Mouse (Mus musculus) gastrocnemius, postnatal 4 days (tissue): ENCODE measurements around the gene Cgnl1. TPM values are rescaled to one million over a fixed set of nuclear protein-coding genes. Genes with fewer than 3 reads are reported as not detected.
"Not testable (repeated sequence)": the region's sequence is repeated elsewhere in the genome, so short reads cannot be mapped to it uniquely, and the experiment has no call there.

Experiments
- DNase-seq, 2 experiments: peaks; one replicate each; pipeline ENCODE4 v3.0.0; 2021 to 2022; ENCODE audit warnings: low spot score in 2 of 2, mixed read lengths in 2 of 2
- total RNA-seq, 2 experiments: library from RNA; stranded (reverse); gene quantifications; 2 replicates each; pipeline ENCODE4 v1.2.3; 2021

Cgnl1 gene
- total RNA-seq, 2 experiments from 2014 or later: 21.6 to 22.0 TPM

DNA sequence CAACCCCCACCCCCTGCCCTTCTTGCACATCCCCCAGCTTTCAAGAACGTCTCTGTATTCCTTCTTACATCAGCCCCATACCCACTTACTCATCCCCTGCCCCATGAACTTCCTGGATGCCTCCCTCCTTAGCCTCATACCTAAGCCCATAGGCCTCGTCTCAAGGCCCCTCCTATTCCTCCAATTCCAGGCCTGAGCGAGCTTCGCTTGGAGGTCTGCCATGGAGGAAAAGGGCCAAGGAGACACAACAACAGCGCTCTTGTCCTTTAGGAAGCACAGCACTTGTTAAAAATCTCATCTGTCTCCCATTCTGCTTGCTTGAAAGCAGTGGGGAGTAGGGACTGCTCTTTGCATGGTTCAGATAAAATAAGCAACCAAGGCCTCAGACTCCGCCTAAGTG, 143.1 kb downstream of the Cgnl1 start:
- no peak for DNase-seq

DNA sequence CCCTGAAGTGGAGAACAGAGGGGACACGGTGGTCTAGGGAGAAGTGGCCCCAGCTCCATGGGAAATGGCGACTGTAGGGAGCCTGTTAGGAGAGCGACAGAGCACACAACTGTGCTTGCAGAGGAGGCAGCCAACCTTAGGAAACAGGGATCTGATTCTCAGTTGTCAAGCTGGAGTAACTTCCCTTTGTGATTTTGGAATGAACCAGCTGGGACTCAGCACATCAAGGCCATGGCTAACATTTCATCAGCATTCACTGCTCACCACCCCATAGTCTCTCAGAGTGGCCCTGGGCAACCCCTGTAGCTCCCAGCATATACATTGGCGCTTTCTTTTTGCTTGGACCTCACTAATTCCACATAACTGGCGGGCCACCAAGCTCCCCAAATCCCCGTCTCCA, 145.4 kb downstream of the Cgnl1 start:
- DNase-seq: no peak

DNA sequence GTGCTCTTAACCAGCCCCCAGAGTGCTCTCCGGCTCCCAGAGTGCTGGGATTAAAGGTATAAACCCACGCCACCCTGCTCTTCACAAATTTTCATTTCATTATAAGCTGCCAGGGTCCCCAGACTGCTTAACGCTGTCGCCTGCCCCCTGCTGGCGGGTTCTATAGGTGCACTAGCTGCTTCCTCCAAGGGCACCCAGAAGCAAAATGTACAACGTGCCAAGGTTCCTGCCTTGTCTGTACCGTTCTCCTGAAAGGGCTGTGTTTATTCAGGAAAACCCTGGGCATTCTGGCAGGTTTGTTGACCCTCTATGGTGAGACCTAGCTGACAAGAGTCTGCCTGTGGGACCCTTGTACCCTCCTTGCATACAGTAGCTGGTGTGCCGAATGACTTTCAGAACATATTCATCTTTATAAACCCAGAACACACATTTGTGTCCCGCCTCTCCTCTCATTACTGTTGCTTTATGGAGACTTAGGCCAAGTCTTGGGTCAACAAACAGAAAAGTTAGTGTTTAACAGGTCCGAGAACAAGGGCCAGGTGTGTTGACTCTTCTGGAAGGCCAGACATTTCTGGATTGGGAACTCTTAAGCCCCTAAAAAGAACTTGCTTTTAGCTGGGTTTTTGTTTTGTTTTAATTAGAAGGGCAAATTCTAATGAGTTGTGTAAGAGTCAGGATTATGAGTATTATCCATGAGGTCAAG, 146.5 kb downstream of the Cgnl1 start:
- peak; percentile 43 to 58 for DNase-seq

DNA sequence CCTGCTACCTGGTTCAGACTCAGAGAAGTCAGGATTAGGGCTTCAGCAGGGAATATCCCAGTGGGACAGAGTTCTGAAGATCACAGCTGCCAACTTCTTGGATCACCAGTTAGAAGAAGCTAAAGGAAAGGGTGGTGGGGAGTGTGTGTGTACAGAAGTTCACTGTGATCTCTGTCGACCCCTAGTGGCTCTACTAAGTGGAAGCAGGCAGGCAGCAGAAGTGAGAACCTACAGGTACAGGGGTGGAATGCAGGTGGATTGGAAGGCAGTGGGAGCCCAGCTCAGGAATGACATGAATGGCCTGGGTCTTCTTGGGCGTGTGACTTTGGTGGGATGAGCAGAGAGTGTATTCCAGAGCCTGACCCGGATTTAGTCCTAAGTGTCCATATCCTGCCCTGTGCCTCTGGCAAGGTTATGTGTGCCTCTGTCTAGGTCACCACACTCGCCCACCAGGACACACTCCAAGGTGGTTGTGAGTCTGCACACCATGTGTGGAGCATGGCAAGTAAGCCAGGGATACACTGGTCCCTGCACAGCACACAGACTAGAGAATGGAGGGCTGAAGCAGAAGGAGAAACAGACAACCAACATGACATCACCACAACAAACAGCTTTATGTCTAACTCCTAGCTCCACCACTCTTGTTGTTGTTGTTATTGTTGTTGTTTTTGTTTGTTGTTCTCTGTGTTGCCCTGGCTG, 147.4 kb downstream of the Cgnl1 start:
- no peak for DNase-seq

DNA sequence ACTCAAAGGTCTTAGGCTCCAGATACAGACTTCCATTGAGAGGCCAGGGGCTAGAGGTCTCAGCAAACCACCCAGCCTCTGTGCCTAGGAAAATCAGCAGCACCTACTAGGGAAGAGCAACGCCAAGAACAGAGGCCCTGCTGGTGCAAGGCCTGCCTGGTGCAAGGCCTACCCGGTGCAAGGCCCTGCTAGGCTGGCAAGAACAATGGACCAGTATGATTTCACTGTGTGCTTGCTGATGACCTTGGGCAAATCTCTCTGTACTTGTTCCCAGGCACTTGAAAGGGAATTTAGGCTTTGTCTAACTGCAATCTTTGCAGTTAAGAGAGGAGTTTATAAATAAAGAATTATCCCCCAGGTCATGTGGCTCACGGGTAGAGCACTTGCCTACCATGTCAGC, 148.8 kb downstream of the Cgnl1 start:
- no peak for DNase-seq

DNA sequence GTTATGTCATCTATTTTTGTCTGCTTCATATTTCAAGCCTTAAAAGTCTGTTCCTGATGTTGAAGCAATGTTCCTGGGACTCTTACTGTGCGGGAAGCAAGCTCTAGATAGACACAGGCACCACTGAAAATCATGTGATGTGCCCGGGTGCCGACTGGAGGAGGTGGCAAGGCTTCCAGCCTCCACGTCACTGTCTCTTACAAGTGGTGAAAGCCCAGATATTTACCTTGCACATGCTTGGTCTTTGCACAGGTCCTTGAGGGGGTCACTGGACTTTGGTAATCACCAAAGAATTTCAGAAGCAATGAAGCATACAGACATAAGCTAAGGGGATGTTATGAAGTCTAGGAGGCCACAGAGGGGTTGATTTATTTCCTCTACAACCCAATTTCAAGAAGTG, 149.4 kb downstream of the Cgnl1 start:
- DNase-seq: no peak

DNA sequence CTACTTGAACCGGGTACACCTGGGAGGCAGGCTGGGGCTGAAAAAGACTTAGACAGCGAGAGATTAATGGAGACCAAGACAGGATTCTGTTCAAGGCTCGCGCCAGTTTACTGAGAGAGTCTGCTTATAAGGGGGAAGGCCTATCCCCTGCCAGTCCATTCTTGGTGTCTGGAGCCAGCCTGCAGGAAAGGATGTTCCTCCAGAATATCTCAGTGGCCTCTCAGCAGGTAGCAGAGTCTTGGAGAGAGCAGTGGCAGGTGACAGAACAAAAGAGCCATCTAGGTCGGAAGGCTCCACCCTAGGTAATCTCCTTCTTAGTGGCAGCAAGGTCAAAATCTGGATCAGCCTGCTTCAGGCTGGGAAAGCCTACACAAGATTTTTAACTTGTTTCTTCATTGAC, 151.3 kb downstream of the Cgnl1 start:
- DNase-seq: not testable (repeated sequence)

DNA sequence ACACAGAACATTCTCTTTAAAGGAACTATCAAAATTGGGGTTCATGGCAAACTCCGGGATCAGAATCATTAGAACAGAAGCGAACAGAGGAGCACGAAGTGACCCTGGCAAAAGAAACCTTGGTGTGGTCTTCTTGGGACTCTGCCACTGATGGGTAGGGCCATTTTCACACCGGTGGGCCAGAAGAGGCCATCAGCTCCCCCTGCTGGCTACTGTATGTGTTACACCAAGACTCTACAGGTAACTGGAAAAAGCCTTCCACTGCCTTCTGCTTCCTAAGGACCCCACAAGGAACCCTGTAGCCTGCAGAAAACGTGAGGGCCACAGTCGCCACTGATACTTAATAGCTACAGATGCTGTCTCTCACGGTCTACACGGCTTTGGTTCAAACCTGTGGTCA, 154.0 kb downstream of the Cgnl1 start:
- DNase-seq: no peak

DNA sequence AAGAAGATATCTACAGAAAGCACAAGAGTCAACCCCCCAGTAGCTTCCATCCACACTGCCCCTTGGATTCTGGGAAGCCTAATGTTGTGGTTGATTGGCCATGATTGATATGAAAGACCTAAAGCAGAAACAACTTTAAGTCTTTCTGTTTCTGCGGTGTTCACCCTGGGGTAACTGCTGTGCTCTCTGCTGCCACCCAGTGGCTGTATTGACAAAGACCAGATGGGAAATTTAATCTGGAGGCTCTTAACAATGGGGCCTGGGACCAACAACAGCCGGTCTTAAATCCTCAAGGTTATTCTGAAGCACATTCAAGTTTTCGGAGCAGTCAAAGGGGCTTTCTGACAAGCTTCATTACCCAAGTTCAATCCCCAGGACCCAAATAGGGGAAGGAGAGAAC, 155.2 kb downstream of the Cgnl1 start:
- DNase-seq: peak; percentile 61 to 79

DNA sequence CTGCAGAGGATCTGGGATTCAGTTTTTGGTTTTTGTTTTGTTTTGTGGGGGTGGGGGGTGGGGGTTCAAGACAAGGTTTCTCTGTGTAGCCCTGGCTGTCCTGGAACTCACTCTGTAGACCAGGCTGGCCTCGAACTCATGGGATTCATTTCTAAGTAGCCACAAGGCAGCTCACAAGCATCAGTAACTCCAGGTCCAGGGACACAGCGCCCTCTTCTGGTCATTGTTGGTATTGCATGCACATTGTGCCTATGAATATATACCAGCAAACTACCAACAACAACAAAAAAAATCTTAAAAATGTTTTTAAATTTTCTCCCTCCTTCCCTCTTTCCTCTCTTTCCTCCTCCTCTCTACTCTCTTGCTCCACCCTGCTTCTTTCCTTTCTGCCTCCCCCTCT, 156.8 kb downstream of the Cgnl1 start:
- peak; percentile 41 to 52 for DNase-seq

DNA sequence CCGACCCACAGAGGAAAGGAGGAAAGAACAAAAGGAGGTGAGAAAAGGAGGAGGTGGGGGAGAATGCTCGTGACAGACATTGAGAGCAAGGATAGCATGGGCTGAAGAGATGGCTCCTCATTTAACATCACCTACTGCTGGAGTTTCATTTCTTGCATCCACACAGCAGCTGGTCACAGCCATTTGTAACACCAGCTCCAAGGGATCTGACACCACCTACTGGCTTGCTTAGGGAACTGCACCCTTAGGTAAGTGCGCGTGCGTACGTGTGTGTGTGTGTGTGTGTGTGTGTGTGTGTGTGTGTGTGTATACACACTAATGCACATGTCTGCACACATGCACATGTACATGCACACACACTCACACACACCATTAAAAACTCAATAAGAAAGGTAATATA, 158.4 kb downstream of the Cgnl1 start:
- no peak for DNase-seq

DNA sequence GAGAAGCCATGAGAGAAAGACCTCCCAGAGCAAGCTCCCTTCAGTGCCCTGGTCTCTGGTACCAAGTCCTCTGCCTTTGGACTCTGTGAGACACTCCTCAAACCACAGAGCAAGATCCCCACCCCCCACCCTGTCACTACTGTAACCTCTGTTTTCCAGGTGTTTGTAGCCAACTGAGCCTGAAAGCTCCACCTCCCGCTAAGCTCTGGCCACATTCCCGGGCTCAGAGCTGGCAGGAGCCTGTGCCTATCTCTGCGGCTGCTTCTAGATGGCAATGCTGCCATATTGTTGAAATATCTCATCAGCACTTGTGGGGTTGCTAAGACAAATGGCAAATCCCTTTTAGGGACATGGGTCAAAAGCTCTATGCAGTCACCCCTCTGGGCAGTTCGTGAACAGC, 159.5 kb downstream of the Cgnl1 start:
- no peak for DNase-seq

DNA sequence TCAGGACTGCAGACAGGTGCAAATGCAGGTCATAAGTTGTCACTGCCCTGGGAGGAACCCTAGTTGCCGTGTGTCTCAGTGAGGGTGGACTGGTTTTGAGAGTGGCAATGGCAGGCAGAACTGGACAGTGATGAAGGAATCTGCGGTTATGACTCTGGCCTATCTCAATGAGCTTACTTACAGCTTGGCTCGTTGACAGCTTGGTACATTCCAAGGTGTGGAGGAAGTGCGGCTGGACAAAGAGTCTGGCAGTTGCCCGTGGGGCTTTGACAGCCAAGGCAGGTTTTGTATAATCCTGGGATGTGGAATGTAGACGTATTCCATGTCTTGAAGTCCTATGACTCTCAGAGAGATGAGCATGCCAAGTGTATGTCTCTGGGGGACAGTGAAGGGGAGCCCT, 162.4 kb downstream of the Cgnl1 start:
- no peak for DNase-seq

DNA sequence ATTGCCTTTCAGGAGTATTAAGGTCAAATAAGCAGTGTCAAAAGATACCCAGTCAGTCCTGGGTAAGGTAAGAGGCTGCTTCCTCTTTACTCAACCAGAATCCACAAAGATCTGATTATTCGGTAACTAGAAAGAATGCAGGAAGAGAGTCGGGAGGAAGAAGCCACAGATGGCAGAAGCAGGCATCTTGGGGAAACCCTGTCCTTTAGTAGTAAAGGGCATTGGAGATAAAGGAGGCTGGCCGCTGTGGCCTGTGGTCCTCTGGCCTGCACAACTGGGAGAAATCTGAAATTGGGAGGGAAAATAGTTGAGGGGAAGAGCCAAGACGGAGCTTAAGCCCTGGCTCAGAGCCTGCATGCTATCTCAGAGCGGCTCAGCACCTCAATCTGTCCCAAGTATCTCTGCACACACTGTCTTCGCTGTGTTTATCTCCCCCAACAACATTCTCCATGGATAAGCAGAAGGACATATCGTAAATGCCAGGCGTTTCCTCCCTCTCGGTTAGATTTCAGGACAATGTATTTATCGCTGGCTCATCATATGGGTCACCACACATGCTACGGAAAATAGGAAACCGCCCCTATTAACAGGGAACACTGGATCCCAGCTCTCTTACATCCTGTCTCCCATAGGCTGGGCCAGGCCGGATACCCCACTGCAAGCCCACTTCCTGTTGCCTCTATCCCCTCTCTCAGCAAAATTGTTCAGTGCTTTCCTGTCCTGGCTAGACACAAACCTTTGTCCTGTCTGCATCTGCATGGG, 164.9 kb downstream of the Cgnl1 start:
- no peak for DNase-seq

DNA sequence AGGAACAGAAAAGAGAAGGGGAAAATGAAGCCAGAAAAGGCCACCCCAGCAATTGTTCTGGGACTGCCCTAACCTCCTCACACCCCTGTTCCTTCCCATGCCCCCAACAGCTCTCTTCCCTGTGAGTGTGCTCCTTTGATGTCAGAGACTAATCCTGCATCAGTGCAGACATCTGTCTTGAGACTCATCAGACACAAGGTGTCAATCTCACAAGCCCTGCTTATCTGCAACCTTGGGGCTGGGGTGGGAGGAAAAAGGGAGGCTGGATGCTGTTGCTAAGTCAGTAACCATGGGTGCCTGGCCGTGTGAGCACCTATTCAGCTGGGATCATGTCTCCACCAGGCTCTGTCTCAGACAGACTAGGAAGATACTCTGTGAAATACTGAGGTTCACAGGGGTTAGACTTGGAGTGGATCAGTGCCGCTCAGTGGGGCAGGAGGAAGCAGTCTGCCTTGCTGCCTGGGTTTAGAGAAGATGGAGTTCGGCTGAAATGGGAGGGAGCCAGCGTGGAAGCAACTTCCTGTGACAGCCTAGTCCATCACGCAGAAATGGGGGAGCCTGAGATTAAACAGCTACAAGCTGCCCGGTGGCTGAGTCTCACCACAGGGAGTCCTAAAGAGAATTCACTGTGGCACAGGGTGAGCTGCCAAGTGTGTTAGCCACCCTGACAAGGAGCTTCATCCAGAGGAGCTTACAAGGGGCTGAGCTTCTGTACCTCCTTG, 166.3 kb downstream of the Cgnl1 start:
- no peak for DNase-seq

DNA sequence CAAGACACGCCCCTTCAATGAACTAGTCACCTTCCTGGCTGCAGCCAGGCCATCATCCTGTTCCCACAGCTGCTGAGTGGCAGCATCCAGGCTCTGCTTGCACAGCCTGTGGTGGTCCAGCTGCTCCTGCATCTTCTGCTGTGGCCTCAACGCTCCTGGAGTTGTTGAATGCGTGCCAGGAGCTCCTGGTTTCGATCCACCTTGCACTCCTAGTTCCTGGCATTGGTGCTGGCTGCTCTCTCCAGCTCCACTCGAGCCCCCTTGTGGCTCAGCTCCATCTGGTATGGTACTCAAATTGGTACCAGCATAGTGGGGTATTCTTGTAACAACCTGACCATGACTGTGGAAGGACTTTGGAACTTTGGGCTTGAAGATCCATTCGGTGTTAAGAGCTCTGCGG, 171.5 kb downstream of the Cgnl1 start:
- no peak for DNase-seq

DNA sequence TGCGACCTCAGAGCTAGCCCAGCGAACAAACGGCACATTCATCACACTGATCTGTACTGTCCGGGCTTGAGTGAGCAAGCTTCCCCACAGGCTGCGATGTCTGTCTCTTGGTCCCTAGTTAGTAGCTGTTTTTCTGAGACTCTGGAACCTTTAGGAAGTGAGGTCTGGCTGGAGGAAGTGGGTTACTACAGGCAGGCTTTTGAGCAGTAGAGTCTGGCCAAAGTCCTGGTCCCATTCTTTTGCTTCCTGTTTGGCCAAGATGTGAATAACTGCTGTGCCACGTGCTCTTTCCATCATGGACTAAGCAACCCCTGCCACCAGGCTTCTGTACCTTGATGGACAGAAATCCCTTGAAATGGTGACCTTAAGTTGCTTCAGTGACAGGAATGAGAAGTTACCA, 174.5 kb downstream of the Cgnl1 start:
- no peak for DNase-seq

DNA sequence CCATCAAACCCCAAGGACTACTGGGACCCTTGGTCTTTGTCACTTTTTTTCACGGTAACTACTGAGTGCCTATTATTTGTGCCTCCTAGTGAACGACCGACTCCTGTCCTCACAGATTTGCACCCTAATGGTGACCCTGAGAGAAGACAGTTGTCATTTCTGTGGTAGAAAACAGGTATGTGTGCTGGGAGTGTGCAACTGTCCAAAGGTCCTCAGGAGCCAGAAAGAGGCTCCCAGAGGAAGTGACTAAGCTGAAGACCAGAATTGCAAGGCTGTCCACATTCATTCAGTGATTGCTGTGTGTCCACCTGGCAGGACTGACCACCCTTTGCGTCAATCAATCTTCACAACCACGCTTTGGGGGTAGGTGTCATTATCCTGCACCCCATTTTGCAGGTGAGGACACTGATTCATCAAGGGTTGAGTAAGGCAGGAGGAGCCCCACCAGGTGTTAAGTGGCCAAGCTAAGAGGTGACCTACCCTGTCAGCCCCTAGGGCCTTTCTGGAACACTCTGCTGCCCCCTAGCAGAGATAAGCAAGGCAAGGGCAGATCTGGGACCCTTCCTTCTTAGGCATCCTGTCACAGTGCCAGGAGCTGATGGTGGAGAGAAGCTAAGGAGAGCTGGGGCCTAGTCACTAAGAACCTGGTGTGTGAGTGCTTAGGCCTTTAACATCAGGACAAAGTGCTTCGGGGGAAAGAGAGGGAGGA, 178.7 kb downstream of the Cgnl1 start:
- DNase-seq: no peak

DNA sequence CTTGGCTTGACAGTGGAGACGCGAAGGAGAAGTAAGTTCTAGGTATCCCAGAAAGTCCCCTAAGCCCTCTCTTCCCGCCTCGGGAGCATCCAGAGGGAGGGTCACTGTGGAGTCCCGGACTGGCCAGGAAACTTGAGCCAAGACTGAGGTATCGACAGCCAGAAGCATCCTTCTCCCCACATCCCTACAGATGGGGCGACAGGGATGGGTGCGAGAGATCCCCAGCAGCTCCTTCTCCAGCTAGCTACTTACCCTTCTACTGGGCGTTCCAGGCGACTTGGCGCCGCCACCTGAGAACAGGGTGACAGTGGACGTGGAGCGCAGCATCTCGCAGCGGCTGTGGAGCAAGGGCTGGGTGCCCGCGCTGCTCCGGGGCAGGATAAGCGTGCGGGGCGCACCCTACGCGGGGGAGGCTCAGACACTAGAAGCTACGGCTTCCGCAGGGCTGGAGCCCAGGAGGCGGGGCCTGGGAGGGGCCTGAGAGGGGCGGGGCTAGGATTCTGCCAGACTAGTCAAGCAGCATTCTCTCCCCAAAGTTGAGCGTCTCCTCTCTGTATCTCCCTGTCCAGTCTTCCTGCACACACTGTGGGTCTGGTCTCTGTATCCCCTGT, 179.4 kb downstream of the Cgnl1 start, which contains the start of gene Myzap:
Myzap (minus strand) TSS at position 423 of the 611 bp plus-strand sequence.
- DNase-seq: peak; percentile 80 to 92

DNA sequence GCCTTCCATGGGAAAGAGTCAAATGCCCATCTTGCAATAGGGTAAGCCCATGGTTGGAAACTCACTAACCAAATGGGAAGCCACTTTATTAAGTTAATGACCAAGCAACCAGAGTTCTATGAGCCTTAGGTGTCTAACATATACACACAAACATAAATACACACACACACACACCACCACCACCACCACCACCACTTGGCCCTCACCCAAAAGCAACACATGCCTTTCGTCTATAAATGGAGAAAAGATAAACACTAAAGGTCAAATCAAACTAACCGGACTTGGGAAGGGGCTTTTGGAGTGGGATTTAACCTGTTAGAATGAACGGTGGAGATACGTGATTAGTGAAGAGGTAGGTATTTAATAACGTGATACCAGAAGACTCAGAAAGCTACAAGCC, 180.3 kb downstream of the Cgnl1 start:
- no peak for DNase-seq
